Mouse (Mus musculus) ES-CJ7 (cell line): ENCODE data around the gene Hist1h2bj.
A peak's percentile ranks its signal among the peaks of the same experiment; 100 is the strongest.
"Not testable (repeated sequence)": the region's sequence is repeated elsewhere in the genome, so short reads cannot be mapped to it uniquely, and the experiment has no call there.

Source experiments
- DNase-seq: peaks from one replicate; pipeline ENCODE4 v3.0.0; 2011; ENCODE audit warnings: low read depth, low spot score

Gene Hist1h2bj

GRCm38 (mm10) chr13:22039364-22039763 lies 3.6 kb upstream of the Hist1h2bj start:
- DNase-seq: no peak

DNA sequence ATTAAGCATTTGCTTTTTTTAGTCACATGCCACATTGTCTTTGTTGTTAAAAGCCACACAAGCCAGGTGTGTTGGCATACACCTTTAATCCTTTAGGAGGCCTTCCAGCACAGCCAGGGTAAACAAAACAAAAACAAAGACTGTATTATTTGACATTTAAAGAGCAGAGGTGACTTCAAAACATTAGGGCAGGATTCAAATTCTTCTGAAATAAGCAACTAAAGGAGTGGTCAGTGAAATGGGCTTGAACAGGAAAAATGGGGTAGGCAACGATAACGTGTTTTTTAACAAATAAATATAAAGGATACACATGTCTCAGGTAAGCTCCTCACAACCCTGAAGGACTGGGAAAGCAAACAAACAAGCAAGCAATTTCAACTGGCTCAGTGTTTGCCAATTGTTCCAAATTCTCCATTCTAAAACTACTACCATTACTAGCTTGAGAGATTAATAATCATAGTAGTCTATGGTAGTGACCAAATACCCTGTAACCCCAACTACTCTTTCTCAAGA lies 3.0 kb upstream of the Hist1h2bj start:
- peak; percentile 58 for DNase-seq

- DNase-seq: peak; percentile 82
These were observed 2.4 kb upstream of the Hist1h2bj start for GRCm38 (mm10) chr13:22040464-22041141.

DNA sequence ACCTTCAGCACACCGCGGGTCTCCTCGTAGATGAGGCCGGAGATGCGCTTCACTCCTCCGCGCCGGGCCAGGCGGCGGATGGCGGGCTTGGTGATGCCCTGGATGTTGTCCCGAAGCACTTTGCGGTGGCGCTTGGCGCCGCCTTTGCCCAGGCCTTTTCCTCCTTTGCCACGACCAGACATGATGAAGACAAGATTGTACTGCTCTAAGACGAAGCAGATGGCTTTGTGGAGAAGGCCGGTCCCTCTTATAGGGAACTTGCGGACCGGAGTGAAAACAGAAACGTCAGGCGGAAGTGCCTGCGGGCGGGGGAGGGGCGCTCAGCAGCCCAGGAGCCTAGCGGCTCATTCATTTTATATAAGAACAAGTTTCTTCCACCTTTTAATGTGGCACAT lies 1.9 kb upstream of the Hist1h2bj start, which contains the start of gene Hist1h4i:
Hist1h4i (minus strand) TSS at position 221 of the 395 bp plus-strand sequence.
- peak; percentile 96 for DNase-seq

- DNase-seq: peak; percentile 68
These were observed 1.1 kb upstream of the Hist1h2bj start for GRCm38 (mm10) chr13:22041651-22042567.

DNA sequence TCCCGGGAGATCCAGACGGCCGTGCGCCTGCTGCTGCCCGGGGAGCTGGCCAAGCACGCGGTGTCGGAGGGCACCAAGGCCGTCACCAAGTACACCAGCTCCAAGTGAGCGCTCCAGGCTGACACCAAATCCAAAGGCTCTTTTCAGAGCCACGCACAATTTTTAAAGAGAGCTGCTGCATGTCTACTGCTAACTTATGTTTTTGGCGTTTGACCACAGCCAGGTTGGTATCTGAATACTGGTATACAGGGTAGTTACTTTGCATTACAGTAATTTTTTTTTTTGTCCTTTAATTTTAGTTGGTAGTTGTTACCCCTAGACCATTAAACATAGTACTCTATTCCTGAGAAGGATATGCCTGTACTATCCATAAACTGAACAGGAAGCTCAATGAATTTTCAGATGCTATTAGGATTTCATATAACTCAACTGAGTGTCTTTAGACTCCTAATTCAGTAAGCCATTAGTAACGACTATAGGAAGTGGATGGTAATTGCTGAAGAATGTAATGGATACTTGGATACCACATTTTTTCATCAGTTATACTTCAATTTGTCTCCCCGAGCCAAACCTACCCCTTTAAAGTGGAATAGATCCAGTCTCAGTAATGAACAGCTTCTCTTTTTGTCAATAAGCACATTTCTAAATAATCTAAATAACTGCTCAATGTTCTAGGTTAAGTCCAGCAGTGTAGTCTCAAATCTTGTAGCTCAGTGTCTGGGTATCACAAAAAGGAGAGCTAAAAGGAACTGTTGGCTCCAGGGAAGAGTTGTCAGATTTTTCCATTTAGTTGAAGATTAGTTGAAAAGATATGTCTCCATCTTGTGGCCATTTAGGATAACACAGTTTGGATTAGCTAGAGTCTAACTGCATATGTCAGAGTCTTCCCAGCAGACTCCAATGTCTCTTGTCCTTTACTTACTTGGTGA lies 753 bp downstream of the Hist1h2bj start:
- peak; percentile 87 for DNase-seq

DNA sequence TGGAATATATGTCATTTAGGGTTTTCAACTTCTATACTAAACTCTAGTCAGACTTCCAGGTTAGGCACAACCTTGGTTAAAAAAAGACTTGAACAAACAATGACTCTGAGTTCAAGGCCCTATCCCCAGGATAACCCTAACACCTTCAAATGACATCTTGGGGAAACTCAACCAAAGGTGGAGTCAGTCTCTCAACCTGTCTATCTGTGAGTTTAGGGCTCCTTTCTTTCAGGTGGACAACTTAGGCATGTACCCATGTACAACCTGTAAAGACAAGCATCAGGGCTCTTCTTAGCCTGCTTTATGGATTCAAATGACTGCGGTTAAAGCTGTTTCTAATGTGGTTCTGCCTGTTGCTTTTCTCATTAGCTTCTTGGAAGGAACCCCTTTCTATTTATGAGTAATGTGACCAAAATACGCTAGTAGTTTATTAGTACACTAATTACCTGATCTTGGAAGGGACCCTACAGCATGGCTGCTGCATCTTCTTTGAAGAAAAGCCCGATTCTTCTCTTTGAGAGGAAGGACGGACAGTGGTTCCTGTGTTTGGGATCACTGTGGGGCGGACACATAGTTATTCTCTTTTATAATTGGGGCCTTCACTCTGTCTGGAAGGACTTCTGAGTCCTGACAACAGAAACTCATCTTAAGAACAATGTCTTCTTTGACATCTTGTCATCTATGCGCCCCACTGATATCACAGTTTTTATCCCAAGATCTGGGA lies 1.6 kb downstream of the Hist1h2bj start:
- no peak for DNase-seq

- no peak for DNase-seq
These were observed 2.3 kb downstream of the Hist1h2bj start for GRCm38 (mm10) chr13:22045311-22045710.

- DNase-seq: no peak
These were observed 6.0 kb downstream of the Hist1h2bj start for GRCm38 (mm10) chr13:22049041-22049440.

DNA sequence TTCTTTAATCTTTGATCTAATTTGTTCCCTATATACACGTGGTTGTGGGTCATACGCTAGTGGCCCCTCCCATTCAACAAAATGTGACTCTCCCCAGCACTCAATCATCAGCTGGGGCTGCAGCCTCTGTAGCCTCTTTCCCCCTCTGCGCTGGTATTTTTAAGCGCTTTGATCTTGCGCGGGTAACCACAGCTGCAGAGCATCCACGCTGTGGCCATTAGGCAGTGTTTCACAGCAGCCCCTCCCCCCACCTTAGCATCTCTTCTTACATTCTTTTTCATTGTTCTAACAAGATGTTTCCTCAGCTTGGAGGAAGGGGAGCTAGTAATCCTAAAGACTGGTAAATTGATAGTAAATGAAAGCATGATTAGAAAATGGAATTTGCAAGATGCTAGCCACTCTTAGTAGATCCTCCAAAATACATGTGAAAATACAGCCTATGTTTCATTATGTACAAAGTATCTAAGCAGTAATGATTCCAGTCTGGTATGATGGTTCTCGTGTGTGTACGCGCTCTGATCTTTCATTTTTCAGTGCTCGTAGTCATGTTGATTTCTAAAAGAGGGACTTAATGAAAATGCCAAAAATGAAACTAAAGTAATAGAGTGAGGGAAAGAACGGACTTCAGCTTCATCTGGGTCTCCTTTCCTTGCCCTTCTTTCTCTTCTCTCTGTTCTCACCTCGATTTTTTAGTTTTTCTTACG lies 6.9 kb downstream of the Hist1h2bj start:
- peak; percentile 89 for DNase-seq

GRCm38 (mm10) chr13:22050591-22051522 lies 7.8 kb downstream of the Hist1h2bj start:
- peak; percentile 96 for DNase-seq

DNA sequence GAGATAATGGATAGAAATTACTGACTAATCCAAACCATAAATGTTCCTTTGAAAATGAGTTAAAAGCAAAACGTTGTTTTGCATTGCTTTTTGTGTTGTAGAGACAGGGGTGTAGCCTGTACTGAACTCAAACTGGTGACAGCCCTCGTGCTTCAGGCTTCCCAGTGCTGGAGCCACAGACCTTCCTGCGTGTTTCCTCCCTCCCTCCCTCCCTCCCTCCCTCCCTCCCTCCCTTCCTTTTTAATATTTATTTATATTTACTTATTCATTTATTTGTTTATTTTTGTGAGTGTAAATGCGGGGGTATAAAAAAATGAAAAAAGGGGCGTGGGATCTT lies 8.5 kb downstream of the Hist1h2bj start:
- DNase-seq: no peak

DNA sequence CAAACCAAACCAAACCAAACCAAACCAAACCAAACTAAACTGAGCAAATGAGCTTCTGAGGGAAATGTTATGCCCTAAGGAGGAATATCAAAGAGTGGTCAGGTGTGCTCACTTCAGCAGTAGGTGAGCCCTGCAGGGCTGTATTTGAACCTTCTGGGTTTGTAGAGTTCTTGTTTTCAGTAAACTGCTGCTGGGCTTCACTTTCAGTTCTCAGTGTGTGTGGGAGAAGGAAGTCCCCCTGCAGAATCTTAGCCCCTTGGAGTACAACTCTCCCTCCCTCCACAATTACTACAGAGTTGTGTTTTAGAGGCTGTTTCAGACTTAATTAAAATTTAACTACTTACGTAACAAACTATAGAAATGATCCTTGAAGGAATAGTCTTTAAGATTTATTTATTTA lies 10.7 kb downstream of the Hist1h2bj start:
- no peak for DNase-seq

DNA sequence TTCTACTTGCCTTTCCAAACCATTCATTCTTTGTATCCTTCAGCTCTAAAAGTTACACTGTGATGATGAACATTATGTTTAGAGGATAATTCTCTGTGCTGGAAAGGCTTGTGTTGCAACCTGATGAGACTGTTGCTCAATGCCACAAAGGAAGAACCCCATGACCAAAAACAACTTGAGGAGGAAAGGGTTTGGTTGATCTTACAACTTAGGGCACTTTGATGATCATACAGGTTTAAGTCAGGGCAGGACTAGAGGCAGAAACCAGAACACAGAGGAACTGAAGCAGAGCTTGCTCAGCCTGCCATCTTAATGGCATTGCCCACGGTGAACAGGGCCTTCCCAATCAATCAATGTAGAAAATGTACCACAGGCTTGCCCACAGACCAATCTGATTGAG lies 18.4 kb downstream of the Hist1h2bj start:
- no peak for DNase-seq

DNA sequence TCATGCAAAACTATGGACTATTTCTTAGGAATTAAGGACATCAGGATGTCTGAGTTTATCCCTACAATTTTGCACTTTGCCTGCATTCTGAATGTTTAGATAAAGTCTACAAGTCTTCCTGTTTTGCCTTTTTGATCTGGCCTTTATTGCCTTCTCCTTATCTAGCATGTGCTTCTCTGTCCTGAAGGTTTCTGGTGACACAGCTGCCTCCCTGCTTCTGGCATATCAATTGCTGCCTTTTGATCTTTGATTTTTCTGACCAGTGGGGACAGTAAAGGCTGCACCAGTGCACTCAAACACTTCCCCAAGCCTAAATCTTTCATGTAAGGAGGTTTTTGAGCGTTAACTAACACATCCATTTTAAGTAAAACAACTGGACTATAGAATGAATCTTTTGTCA lies 20.5 kb downstream of the Hist1h2bj start:
- no peak for DNase-seq

DNA sequence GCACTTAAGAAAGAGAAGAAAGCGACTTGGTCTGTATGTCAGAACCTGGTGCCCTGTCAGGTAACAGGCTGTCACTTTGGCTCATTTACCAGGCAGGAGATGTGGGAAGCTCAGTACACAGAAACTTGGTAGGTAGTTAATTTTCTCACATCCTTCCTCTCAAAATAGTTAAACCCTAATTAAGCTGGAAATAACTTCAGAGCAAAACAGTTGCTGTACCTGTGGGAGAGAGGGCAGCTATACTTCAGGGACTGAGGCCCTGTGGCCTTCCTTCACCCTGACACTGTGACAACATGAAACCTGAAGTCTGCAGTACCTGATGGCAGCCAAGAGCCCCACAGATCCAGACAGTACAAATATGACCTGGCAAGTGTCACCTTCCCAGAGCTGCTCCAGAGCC lies 41.1 kb downstream of the Hist1h2bj start, which contains the start of gene Vmn1r188:
Vmn1r188 (plus strand) TSS at position 301 of the 400 bp plus-strand sequence.
- DNase-seq: not testable (repeated sequence)
